Mouse (Mus musculus) heart, embryonic 12.5 days (tissue): ENCODE measurements around the gene Mcrip1. TPM values are rescaled to one million over a fixed set of nuclear protein-coding genes. Genes with fewer than 3 reads are reported as not detected.
"Not testable (repeated sequence)": the region's sequence is repeated elsewhere in the genome, so short reads cannot be mapped to it uniquely, and the experiment has no call there.

Experiments
- ATAC-seq: fragments of 200-750 bp; cut with Nextera tagmentation; 2 replicates; pipeline ENCODE4 v1.8.0; 2017; ENCODE audit warnings: moderate TSS enrichment, moderate library complexity; ENCODE audit not compliant: insufficient number of reproducible peaks, low FRiP score
- H3K27ac ChIP-seq: fragments of 300-500 bp; sonication (generic); 2 replicates; pipeline ENCODE4 v1.5.1; 2016; ENCODE audit warnings: mild to moderate bottlenecking, moderate library complexity; ENCODE audit not compliant: poor library complexity, severe bottlenecking
- H3K27me3 ChIP-seq: fragments of 300-500 bp; sonication (generic); replicated peaks from 2 replicates; pipeline ENCODE4 v1.6.1; 2016; ENCODE audit warnings: mild to moderate bottlenecking, moderate library complexity
- H3K36me3 ChIP-seq: fragments of 300-500 bp; sonication (generic); 2 replicates; pipeline ENCODE4 v1.6.1; 2016; ENCODE audit warnings: mild to moderate bottlenecking, moderate library complexity
- H3K4me1 ChIP-seq: fragments of 300-500 bp; sonication (generic); replicated peaks from 2 replicates; pipeline ENCODE4 v1.6.1; 2016; ENCODE audit warnings: mild to moderate bottlenecking
- H3K4me2 ChIP-seq: fragments of 300-500 bp; sonication (generic); 2 replicates; pipeline ENCODE4 v1.6.1; 2016; ENCODE audit warnings: mild to moderate bottlenecking, moderate library complexity
- H3K4me3 ChIP-seq: fragments of 300-500 bp; sonication (generic); 2 replicates; pipeline ENCODE4 v1.5.1; 2016; ENCODE audit warnings: mild to moderate bottlenecking
- H3K9ac ChIP-seq: fragments of 300-500 bp; sonication (generic); 2 replicates; pipeline ENCODE4 v1.6.1; 2016; ENCODE audit warnings: mild to moderate bottlenecking, moderate library complexity
- H3K9me3 ChIP-seq: fragments of 300-500 bp; sonication (generic); replicated peaks from 2 replicates; pipeline ENCODE4 v1.6.1; 2016; ENCODE audit warnings: mild to moderate bottlenecking, moderate library complexity
- WGBS: fragments of 180-500 bp; shearing (Covaris S2); methylation state at CpG from one replicate; pipeline ENCODE4 v1.1.7; 2016; 5-methylcytosine and 5-hydroxymethylcytosine counted together
- polyA plus RNA-seq: library from polyadenylated mRNA; unstranded; fragments of >200 nt; fragmentation: Nextera tagmentation; extraction: Ambion mirVana; gene quantifications from 2 replicates; pipeline ENCODE4 v1.2.1, GENCODE M21; 2016

Mcrip1 gene
- polyA plus RNA-seq, 1 experiment from 2014 or later = 126 TPM

- Histone ChIP-seq H3K4me1 (peaks cover 30% of the 10 kb centered on the region), H3K36me3 (no peaks in the 10 kb centered on the region), H3K27ac (no peak overlapping the region), H3K27me3 (peaks cover 3% of the 10 kb centered on the region; the same call in 1 of the 2 replicates), H3K9ac (no peak overlapping the region), H3K9me3 (no peaks in the 10 kb centered on the region), H3K4me3 (no peak overlapping the region), H3K4me2 (no peak overlapping the region)
- ATAC-seq = no peak
- 80% methylated on average over 8 of the region's 8 CpGs for WGBS
Observed at GRCm38 (mm10) chr11:120522581-120522980, 26.9 kb downstream of the Mcrip1 start.

GRCm38 (mm10) chr11:120520967-120521540 lies 28.5 kb downstream of the Mcrip1 start:
- peaks cover 30% of the 10 kb centered on the region for H3K4me1 ChIP-seq
- 61% methylated on average over 5 of the region's 5 CpGs for WGBS
- H3K9ac ChIP-seq = 0 out of 2 replicates have a peak overlapping the region, but pooled peaks have one; percentile 37
- no peak overlapping the region for H3K4me3 ChIP-seq
- H3K4me2 ChIP-seq = no peak overlapping the region
- no peaks in the 10 kb centered on the region for H3K9me3 ChIP-seq
- no peak for ATAC-seq
- H3K27me3 ChIP-seq = no peaks in the 10 kb centered on the region
- no peaks in the 10 kb centered on the region for H3K36me3 ChIP-seq
- H3K27ac ChIP-seq = no peak overlapping the region

- Histone ChIP-seq H3K4me3 (no peak overlapping the region), H3K4me2 (no peak overlapping the region), H3K27ac (0 out of 2 replicates have a peak overlapping the region, but pooled peaks have one; percentile 44), H3K4me1 (peaks cover 30% of the 10 kb centered on the region), H3K9me3 (no peaks in the 10 kb centered on the region), H3K9ac (no peak overlapping the region), H3K27me3 (no peaks in the 10 kb centered on the region), H3K36me3 (no peaks in the 10 kb centered on the region)
- no peak for ATAC-seq
- 71% methylated on average over 9 of the region's 9 CpGs for WGBS
Observed at GRCm38 (mm10) chr11:120520498-120520897, 29.0 kb downstream of the Mcrip1 start.

DNA sequence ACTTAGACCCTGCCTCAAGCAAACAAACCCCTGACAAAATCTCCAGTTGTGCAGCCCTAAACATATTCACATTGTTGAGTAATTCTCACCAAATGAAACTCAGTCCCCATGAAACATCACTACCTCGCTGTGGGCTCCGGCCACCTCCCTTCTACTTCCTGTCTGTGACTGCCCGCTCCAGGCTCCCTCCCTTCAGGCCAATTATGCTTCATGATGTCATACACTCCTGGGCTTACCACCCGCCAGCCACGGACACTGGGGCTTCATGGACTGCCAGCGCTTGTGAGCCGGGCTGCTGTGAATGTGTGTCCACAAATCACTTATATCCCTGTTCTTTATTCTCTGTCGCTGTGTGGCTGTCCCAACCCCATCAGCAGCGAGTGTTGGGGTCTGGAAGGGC lies 29.8 kb downstream of the Mcrip1 start:
- Histone ChIP-seq H3K27ac (peak overlapping the region; percentile 44; the same call in 1 of the 2 replicates), H3K4me3 (peak overlapping the region; percentile 3; the same call in 1 of the 2 replicates), H3K4me2 (peak overlapping the region; percentile 31), H3K9me3 (no peaks in the 10 kb centered on the region), H3K27me3 (no peaks in the 10 kb centered on the region), H3K4me1 (peaks cover 30% of the 10 kb centered on the region), H3K9ac (peak overlapping the region; percentile 19; the same call in 1 of the 2 replicates), H3K36me3 (no peaks in the 10 kb centered on the region)
- ATAC-seq = no peak
- 37% methylated on average over 9 of the region's 9 CpGs for WGBS

DNA sequence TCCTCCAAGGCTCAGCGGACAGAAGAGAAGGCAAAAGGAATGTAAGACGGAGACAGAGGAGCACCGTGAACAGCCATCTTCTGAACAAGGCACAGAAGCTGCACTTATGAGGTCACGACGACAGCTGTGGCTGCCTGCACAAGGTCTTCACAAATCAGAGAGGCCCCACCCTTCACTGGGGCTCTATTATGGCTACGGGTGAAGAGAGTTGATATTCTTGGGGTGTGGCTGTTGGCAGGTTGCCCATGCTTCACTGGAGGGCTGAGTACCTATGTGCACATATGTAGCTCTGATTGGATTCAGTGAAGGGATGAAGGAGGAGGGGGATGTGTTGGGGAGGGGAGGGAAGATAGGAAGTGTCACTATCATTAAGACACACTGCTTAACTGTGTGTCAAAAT lies 31.0 kb downstream of the Mcrip1 start:
- no peaks in the 10 kb centered on the region for H3K9me3 ChIP-seq
- no peaks in the 10 kb centered on the region for H3K36me3 ChIP-seq
- H3K27ac ChIP-seq = no peak overlapping the region
- H3K4me1 ChIP-seq = peaks cover 30% of the 10 kb centered on the region
- H3K4me3 ChIP-seq = no peak overlapping the region
- no peak overlapping the region for H3K4me2 ChIP-seq
- no peak overlapping the region for H3K9ac ChIP-seq
- ATAC-seq = no peak; the same call in 1 of the 2 replicates
- H3K27me3 ChIP-seq = no peaks in the 10 kb centered on the region
- 64% methylated on average over 6 of the region's 6 CpGs for WGBS

DNA sequence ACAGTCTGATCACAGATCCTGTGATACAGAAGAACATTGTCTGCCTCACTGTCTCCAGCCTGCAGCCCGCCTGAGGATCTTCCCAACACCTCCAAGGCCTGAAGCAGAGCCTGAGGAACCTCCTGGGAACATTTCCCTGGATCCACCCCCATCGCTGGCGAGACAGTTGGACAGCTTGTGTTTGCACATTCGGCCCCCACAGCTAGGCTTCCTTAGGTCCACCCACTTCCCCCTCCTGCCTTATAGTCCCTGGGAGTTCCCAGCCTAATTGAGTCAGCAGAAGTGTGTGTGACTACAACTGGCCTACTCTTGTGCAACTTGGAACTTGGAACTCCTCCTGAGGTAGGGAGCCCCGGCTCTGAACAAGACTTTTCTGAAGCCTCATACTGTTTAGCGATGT lies 31.5 kb downstream of the Mcrip1 start:
- Histone ChIP-seq H3K4me2 (no peak overlapping the region), H3K9ac (no peak overlapping the region), H3K36me3 (no peaks in the 10 kb centered on the region), H3K27ac (no peak overlapping the region), H3K4me1 (peaks cover 30% of the 10 kb centered on the region), H3K9me3 (no peaks in the 10 kb centered on the region), H3K27me3 (no peaks in the 10 kb centered on the region), H3K4me3 (no peak overlapping the region)
- 66% methylated on average over 6 of the region's 6 CpGs for WGBS
- ATAC-seq = no peak

DNA sequence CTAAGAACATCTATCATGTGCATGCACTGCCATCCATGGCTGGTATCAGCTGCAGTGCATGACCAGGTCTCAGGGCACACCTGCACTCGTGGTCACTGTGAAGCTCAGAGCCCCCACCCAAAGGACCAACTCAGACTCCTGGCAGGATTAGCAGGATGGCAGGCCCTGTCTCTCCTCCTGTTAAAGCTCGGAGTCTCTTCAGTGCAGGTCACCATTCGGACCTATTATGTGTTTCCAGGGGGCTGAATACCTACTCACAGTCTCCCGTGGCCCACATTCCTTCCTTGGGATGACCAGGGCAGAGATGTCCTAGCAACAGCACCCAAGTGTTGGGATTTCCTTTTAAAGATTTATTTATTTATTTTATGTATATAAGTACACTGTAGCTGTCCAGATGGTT lies 32.4 kb downstream of the Mcrip1 start:
- Histone ChIP-seq H3K27me3 (no peaks in the 10 kb centered on the region), H3K36me3 (no peaks in the 10 kb centered on the region), H3K9ac (no peak overlapping the region), H3K9me3 (no peaks in the 10 kb centered on the region), H3K4me1 (peaks cover 30% of the 10 kb centered on the region), H3K27ac (no peak overlapping the region), H3K4me2 (no peak overlapping the region), H3K4me3 (no peak overlapping the region)
- no peak for ATAC-seq
- 74% methylated on average over 4 of the region's 4 CpGs for WGBS

GRCm38 (mm10) chr11:120515611-120516010 lies 33.9 kb downstream of the Mcrip1 start:
- Histone ChIP-seq H3K9ac (no peak overlapping the region), H3K27ac (no peak overlapping the region), H3K9me3 (no peaks in the 10 kb centered on the region), H3K4me1 (peaks cover 25% of the 10 kb centered on the region), H3K36me3 (no peaks in the 10 kb centered on the region), H3K4me3 (no peak overlapping the region), H3K27me3 (no peaks in the 10 kb centered on the region), H3K4me2 (no peak overlapping the region)
- peak; percentile 59 for ATAC-seq
- WGBS = 17% methylated on average over 17 of the region's 17 CpGs

DNA sequence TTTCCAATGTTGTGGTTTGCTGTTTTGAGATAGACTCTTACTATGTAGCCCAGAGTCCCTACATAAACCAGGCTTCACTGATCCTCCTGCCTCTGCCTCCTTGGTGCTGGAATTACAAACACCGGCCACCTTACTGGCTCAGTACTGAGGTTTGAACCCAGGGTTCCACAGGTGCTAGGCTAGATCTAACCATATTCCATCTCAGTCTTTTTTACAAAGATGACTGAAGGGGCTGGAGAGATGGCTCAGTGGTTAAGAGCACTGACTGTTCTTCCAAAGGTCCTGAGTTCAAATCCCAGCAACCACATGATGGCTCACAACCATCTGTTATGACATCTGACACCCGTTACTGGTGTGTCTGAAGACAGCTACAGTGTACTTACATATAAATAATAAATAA lies 35.3 kb downstream of the Mcrip1 start:
- H3K36me3 ChIP-seq, H3K4me2 ChIP-seq, H3K9me3 ChIP-seq, H3K9ac ChIP-seq, H3K27me3 ChIP-seq, H3K27ac ChIP-seq, H3K4me3 ChIP-seq, ATAC-seq: not testable (repeated sequence)
- WGBS = 86% methylated on average over 2 of the region's 2 CpGs
- H3K4me1 ChIP-seq = peaks cover 23% of the 10 kb centered on the region

DNA sequence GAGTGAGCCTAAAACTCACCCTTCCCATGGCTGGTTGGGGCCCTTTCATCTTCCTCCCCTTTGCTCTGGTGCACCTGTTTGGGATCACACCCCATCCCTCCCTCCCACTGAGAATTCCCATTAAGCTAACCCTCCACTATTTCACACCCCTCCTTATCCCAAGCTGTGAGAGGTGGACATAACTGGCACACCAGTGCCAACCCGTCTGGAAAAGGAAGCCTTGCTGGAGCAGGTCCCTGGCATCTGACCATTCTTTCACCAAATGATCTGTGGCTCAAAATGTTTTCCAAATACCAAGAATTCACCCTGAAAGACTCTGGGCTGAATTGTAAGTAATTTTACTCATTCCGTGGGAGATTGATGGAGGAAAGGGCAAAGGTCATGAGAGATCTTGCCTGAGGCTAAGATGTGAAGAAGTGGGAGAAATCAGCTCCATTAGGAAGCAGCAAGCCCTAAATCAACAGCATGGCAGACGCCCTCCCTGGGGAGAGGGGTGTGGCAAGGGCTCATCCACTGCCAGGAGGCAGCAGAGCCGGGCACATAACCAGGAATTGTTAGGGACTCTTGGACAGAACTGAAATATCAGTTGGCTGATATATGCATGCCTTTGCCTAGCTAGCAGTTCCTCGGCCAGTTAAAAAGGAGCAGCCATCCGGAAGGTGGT lies 36.6 kb downstream of the Mcrip1 start:
- Histone ChIP-seq H3K27ac (no peak overlapping the region), H3K36me3 (no peaks in the 10 kb centered on the region), H3K4me1 (peaks cover 17% of the 10 kb centered on the region), H3K9me3 (no peaks in the 10 kb centered on the region), H3K9ac (no peak overlapping the region), H3K27me3 (0 out of 2 replicates have a peak, but pooled peaks cover 5% of the 10 kb centered on the region), H3K4me2 (no peak overlapping the region), H3K4me3 (no peak overlapping the region)
- WGBS = 50% methylated on average over 6 of the region's 6 CpGs
- ATAC-seq = no peak

- 0 out of 2 replicates have a peak, but pooled peaks cover 5% of the 10 kb centered on the region for H3K27me3 ChIP-seq
- H3K36me3 ChIP-seq = no peaks in the 10 kb centered on the region
- peak overlapping the region; percentile 37 for H3K4me3 ChIP-seq
- peak; percentile 77 for ATAC-seq
- peak overlapping the region; percentile 60 for H3K9ac ChIP-seq
- peak overlapping the region; percentile 68 for H3K4me2 ChIP-seq
- 6% methylated on average over 16 of the region's 16 CpGs for WGBS
- H3K4me1 ChIP-seq = peaks cover 21% of the 10 kb centered on the region
- H3K9me3 ChIP-seq = no peaks in the 10 kb centered on the region
- H3K27ac ChIP-seq = peak overlapping the region; percentile 47; the same call in 1 of the 2 replicates
Observed at GRCm38 (mm10) chr11:120510375-120511030, 39.0 kb downstream of the Mcrip1 start.
